Mouse (Mus musculus) effector memory CD4-positive, alpha-beta T cell, adult 7 months (primary cell): Measurements from ENCODE around the gene Lalba. TPM values are rescaled to one million over a fixed set of nuclear protein-coding genes. Genes with fewer than 3 reads are reported as not detected.

Experiments
- polyA plus RNA-seq: library from polyadenylated mRNA; unstranded; fragments of 100-300 nt; shearing (Covaris generic); gene quantifications from one replicate; pipeline ENCODE4 v1.2.1, GENCODE M21; 2017

Gene Lalba
- not detected for polyA plus RNA-seq

DNA sequence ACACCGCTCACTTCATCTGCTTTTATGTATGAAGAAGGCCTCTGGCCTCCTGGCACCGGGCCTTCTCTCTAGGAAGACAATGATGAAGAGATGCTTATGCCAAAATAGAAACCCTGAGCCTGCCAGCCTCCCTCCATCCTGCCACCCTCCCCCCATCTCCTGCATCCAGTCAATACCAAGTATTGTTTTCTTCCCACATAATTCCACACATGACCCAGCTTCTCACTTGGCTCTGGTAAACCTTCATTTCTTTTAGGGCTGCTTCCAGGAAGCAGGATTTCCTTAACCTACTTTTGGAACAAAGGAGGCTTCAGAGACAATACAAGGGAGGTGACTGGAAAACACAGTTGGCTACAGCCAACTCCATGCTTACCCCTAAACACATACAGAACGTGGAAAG lies at the start of gene Lalba:
Gene Lalba (minus strand): TSS at position 21 of the 400 bp plus-strand sequence.

GRCm38 (mm10) chr15:98492102-98492501 lies 9.6 kb upstream of the Lalba start, which contains the start of gene Olfr279:
TSS of gene Olfr279 (plus strand) at chr15:98492402.

GRCm38 (mm10) chr15:98469596-98469995 lies 12.9 kb downstream of the Lalba start, which contains the start of gene OR5BS1P:
TSS of gene OR5BS1P (plus strand) at chr15:98469896.

GRCm38 (mm10) chr15:98452288-98452687 lies 30.2 kb downstream of the Lalba start, which contains the start of gene Olfr281:
TSS of gene Olfr281 (plus strand) at chr15:98452588.

DNA sequence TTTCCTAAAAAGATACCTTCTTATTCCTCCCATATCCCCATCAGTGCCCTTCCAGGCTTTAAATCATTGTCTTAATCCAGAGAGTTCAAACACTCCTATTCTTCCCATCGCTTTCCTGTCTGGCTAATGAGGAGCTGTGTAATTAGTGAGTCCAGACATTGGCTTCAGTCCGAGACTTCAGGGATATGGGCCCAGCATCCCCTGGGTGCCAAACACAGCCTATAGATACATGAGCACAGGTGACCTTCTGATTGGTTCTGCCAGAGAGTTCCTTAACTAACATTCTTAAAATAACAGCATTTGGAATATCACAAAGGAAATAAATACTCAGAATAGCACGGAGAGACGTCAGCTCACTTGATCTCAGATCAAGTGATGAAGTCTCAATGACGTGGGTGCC lies 51.6 kb downstream of the Lalba start, which contains the start of gene Olfr282:
Gene Olfr282 (plus strand): TSS at position 301 of the 400 bp plus-strand sequence.

Other genes with a start within 250 kb of the Lalba start
- 0.38 TPM for gene Olfr286, start 248.3 kb downstream of the Lalba start, polyA plus RNA-seq
- gene H1fnt, start 225.4 kb downstream of the Lalba start, polyA plus RNA-seq = not detected
- gene Zfp641, start 186.6 kb downstream of the Lalba start, polyA plus RNA-seq = not detected
- 0.10 TPM for gene Olfr285, start 165.4 kb downstream of the Lalba start, polyA plus RNA-seq
- gene Olfr284, start 141.7 kb downstream of the Lalba start, polyA plus RNA-seq = not detected
- not detected for gene Olfr283, start 101.8 kb downstream of the Lalba start, polyA plus RNA-seq
- not detected for gene Olfr282, start 51.5 kb downstream of the Lalba start, polyA plus RNA-seq
- gene Olfr281, start 30.1 kb downstream of the Lalba start, polyA plus RNA-seq = 0.55 TPM
- not detected for gene OR5BS1P, start 12.8 kb downstream of the Lalba start, polyA plus RNA-seq
- 0.21 TPM for gene Olfr279, start 9.7 kb upstream of the Lalba start, polyA plus RNA-seq
- 71.2 TPM for gene Kansl2, start 51.5 kb upstream of the Lalba start, polyA plus RNA-seq
- 124 TPM for gene Ccnt1, start 88.2 kb upstream of the Lalba start, polyA plus RNA-seq
- not detected for gene 4930415O20Rik, start 88.3 kb upstream of the Lalba start, polyA plus RNA-seq
- gene Adcy6, start 127.4 kb upstream of the Lalba start, polyA plus RNA-seq = 0.56 TPM
- 0.99 TPM for gene Cacnb3, start 148.1 kb upstream of the Lalba start, polyA plus RNA-seq
- gene Ddx23, start 180.2 kb upstream of the Lalba start, polyA plus RNA-seq = 26.5 TPM
- 3.1 TPM for gene Rnd1, start 194.7 kb upstream of the Lalba start, polyA plus RNA-seq
- 0.48 TPM for gene Ccdc65, start 225.5 kb upstream of the Lalba start, polyA plus RNA-seq
- not detected for gene Fkbp11, start 245.5 kb upstream of the Lalba start, polyA plus RNA-seq